Mouse (Mus musculus) B cell, adult 2 months (primary cell): ENCODE measurements around the gene Gsx2.

ENCODE experiments used
- DNase-seq, 2 experiments: peaks; one replicate each; pipeline ENCODE4 v3.0.0; 2022

Gene Gsx2

DNA sequence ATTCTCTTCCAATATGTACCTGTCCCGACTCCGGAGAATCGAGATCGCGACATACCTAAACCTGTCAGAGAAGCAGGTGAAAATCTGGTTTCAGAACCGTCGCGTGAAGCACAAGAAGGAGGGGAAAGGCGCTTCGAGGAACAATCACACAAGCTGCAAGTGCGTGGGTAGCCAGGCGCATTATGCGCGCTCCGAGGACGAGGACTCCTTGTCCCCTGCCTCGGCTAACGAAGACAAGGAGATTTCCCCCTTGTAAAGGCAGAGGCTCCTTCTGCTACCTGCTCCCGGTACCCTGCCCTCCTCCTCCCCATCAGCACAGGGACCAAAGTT is 1.6 kb downstream of the Gsx2 start:
- peak in 1 of 2 experiments; percentile 34 for DNase-seq

DNA sequence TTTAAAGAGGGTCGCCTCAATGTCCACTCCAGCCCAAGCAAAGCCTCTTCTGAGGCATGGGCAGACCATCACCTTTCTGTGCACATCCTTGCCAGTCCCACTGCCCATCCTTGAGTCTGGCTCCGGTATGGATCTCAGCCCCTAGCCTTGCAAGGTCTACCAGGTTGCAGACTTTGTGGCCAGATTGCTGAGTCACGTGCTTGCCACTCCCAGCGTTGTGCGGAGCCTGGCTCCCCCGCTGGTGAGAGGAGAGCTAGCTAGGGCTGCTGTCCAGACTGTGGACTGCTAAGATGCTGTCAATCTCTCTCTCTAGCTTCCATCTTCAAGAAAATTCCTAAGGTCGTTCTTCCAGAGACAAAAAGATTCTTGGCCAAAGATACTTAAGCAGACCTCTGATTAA is 4.2 kb downstream of the Gsx2 start:
- no peak for DNase-seq

DNA sequence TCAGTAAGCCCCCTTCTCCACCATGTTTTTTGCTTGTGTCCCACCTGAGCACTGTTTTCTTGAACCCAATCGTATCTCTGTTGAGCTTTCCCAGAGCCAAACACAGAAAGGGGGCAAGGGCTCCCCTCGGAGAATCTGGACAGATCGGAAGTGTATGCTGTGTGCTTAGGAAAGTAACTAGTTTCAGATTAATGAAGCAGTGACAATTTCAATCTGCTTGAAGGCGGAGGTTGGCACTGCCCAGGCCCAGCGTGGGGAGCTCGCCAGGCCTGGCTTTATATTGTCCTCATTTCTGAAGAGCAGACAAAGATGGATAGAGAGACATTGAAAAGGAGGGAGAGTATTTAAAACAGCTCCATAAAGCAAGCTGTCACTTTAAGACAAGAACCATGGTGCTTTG is 7.0 kb downstream of the Gsx2 start:
- DNase-seq = no peak

- no peak for DNase-seq
These were observed 7.7 kb downstream of the Gsx2 start for GRCm38 (mm10) chr5:75083061-75083460.

DNA sequence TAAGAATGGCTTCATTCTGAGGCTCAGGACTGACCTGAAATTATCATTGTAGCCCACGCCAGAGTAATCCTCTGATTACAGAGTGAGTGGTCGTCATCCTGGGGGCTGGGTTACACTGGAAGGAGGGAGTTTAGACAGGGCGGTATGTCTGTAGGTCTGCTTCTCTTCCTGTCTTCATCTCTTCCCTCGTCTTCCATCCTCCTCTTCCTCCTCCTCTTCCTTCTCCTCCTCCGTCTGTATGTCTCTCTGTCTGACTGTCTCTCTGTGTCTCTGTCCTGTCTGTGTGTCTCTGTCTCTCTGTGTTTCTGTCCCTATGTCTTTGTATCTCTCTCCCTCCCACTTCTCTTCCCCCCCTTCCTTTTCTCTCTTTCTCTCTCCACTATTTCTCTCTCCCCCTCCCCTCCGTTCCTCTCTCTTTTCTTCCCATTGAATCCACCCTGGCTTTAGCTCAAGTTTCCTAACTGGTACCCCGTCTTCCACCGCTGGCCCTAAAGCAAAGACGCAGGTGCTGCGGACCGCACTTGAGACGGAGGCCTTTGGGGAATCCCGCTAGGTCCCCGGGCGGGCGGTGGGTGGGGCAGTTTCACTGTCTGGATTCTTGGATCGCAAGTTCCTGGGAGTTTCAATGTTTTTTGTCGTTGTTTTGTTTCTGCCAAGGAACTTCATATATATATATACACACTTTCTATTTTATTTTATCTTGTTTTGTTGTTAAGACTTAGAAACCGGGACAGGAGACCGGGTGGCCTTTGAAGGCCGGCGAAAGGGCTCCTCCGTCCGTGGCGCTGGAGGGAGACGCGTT is 8.4 kb downstream of the Gsx2 start:
- peak in 1 of 2 experiments; percentile 40 for DNase-seq

- DNase-seq = no peak
These were observed 9.0 kb downstream of the Gsx2 start for GRCm38 (mm10) chr5:75084393-75084870.

DNA sequence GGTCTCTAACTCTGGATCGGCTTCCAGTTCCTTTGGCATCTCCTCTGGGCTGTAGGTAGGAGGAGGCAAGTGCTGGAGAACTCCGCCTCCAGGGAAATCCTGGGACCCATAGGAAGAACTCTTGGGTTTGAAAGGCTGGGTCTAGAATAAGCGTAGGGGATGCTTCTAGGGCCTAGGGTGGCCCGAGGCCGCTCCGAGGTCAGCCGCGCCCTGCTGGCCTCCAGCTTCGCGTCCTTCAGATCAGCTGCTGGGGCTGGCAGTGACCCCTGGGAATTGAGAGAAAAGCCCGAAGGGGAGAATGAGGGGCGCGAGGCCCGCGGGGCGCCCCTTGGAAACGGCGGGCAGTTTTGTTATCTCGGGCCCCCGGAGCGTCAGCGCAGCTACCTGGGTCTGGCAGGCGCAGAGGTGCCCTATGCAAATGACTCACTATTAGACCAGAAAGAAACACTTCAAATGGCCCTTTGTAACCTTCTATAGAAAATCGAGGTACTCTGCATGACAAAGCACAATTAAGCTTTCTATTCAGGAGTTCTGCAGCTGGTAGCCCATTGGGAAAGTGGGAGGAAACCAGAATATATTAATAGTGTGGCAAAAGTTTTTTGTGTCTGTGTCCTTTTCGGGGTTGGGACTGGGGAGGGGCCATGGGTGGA is 9.6 kb downstream of the Gsx2 start:
- DNase-seq = peak in 1 of 2 experiments; percentile 37

- DNase-seq = no peak
These were observed 10.1 kb downstream of the Gsx2 start for GRCm38 (mm10) chr5:75085521-75085875.

GRCm38 (mm10) chr5:75085906-75086305 is 10.5 kb downstream of the Gsx2 start:
- no peak for DNase-seq

DNA sequence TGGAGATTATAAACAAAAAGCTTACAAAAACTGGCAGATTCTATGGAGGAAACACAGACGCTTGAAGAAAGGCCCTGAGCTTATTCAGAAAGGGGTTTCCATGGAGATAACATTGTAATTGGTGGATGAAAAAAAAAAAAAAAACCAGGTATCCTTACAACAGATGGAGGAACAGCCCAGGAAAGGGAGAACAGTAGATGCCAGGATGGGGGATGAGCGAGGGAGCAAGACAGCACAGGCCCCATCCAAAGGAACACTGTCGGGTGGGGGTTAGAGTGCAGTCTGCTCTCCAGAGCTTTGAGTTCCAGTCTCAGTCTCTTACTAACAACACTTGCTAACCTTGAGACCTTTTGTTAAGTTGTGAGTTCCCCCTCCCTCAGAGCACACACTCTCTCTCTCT is 31.1 kb downstream of the Gsx2 start:
- no peak for DNase-seq

GRCm38 (mm10) chr5:75109368-75109767 is 34.0 kb downstream of the Gsx2 start:
- no peak for DNase-seq

- no peak for DNase-seq
These were observed 36.4 kb downstream of the Gsx2 start for GRCm38 (mm10) chr5:75111781-75112180.

GRCm38 (mm10) chr5:75118840-75119239 is 43.4 kb downstream of the Gsx2 start:
- DNase-seq = peak; percentile 49 to 53

GRCm38 (mm10) chr5:75121646-75122045 is 46.2 kb downstream of the Gsx2 start:
- no peak for DNase-seq
